Mouse (Mus musculus) testis, adult 2 months (tissue): ENCODE measurements around the gene Pde4d.

Experiments used
- CTCF ChIP-seq: fragments of 200-500 bp; IDR thresholded peaks from 2 replicates; pipeline ENCODE4 v1.5.1; 2012; ENCODE audit warnings: low read depth, mild to moderate bottlenecking, inconsistent platforms, low read length, moderate library complexity; ENCODE audit not compliant: control insufficient read depth, insufficient read depth, insufficient replicate concordance
- POLR2A ChIP-seq: fragments of 200-500 bp; IDR thresholded peaks from 2 replicates; pipeline ENCODE4 v1.6.1; 2012; ENCODE audit warnings: low read depth, mild to moderate bottlenecking, inconsistent platforms, low read length, moderate library complexity; ENCODE audit not compliant: control insufficient read depth

- TF ChIP-seq CTCF (no peak), POLR2A (no peak)
Measured at GRCm38 (mm10) chr13:109230335-109230987, 780.7 kb downstream of the Pde4d start.
